Mouse (Mus musculus) thymus, adult 2 months (tissue): ENCODE measurements around the gene Mrpl50. TPM values are rescaled to one million over a fixed set of nuclear protein-coding genes. Genes with fewer than 3 reads are reported as not detected.

Experiments used
- DNase-seq: peaks from one replicate; pipeline ENCODE4 v3.0.0; 2021
- H3K27ac ChIP-seq: fragments of 200-500 bp; 2 replicates; pipeline ENCODE4 v1.5.1; 2012; ENCODE audit warnings: low read length, control low read depth; ENCODE audit not compliant: control insufficient read depth, insufficient read depth
- H3K27me3 ChIP-seq: fragments of 200-500 bp; 2 replicates; pipeline ENCODE4 v1.6.1; 2012; ENCODE audit warnings: mild to moderate bottlenecking, low read length, moderate library complexity, mixed read lengths; ENCODE audit not compliant: control insufficient read depth, insufficient read depth
- H3K36me3 ChIP-seq: fragments of 200-500 bp; 2 replicates; pipeline ENCODE4 v1.6.1; 2012; ENCODE audit warnings: mild to moderate bottlenecking, low read length, moderate library complexity; ENCODE audit not compliant: control insufficient read depth, insufficient read depth
- H3K4me1 ChIP-seq: fragments of 200-500 bp; replicated peaks from 2 replicates; pipeline ENCODE4 v1.6.1; 2012; ENCODE audit warnings: low read length; ENCODE audit not compliant: control insufficient read depth, insufficient read depth
- H3K4me3 ChIP-seq: fragments of 200-500 bp; 2 replicates; pipeline ENCODE4 v1.5.1; 2012; ENCODE audit warnings: mild to moderate bottlenecking, low read length, control low read depth, moderate library complexity; ENCODE audit not compliant: control insufficient read depth, insufficient read depth
- CTCF ChIP-seq: fragments of 200-500 bp; IDR thresholded peaks from 2 replicates; pipeline ENCODE4 v1.5.1; 2012; ENCODE audit warnings: mild to moderate bottlenecking, control low read depth, low read length, moderate library complexity, borderline replicate concordance; ENCODE audit not compliant: control insufficient read depth, poor library complexity, insufficient read depth; ENCODE audit errors: extremely low read depth
- POLR2A ChIP-seq: fragments of 200-500 bp; IDR thresholded peaks from 2 replicates; pipeline ENCODE4 v1.6.1; 2012; ENCODE audit warnings: mild to moderate bottlenecking, low read length, control low read depth, moderate library complexity; ENCODE audit not compliant: control insufficient read depth, poor library complexity, insufficient read depth; ENCODE audit errors: extremely low read depth
- WGBS: fragments of 180-500 bp; shearing (Covaris S2); methylation state at CpG from one replicate; pipeline ENCODE4 v1.1.7; 2018; 5-methylcytosine and 5-hydroxymethylcytosine counted together
- polyA plus RNA-seq: library from polyadenylated mRNA; depleted of rRNA; stranded (reverse); fragments of >200 nt; gene quantifications from 2 replicates; pipeline ENCODE4 v1.2.3, GENCODE M21; 2012; rRNA removed

Gene Mrpl50
- 3.7 and 4.2 TPM in 2 replicates for polyA plus RNA-seq

- DNase-seq: peak; percentile 92
- WGBS: under 1% methylated on average over 41 of the region's 41 CpGs
- Histone ChIP-seq H3K4me3 (peak within 1 kb of the TSS; percentile 80), H3K27me3 (no peaks in the 10 kb centered on the region), H3K27ac (peak within 1 kb of the TSS; percentile 9; the same call in 1 of the 2 replicates), H3K36me3 (no peaks in the 10 kb centered on the region), H3K4me1 (peaks cover 9% of the 10 kb centered on the region; the same call in 1 of the 2 replicates)
- TF ChIP-seq CTCF (0 out of 2 replicates have a peak, but pooled peaks have one; percentile 43), POLR2A (peak; percentile 80)
Measured at GRCm38 (mm10) chr4:49520572-49521340, at the start of gene Mrpl50, which contains the start of gene Zfp189. Mrpl50 (minus strand) TSS chr4:49521093. Zfp189 (plus strand) TSS chr4:49521176.

GRCm38 (mm10) chr4:49567613-49568012 lies 46.7 kb upstream of the Mrpl50 start:
- no peak overlapping the region for H3K4me3 ChIP-seq
- H3K27me3 ChIP-seq: no peaks in the 10 kb centered on the region
- WGBS: 22% methylated on average over 3 of the region's 3 CpGs
- DNase-seq: peak; percentile 46
- H3K4me1 ChIP-seq: no peaks in the 10 kb centered on the region
- TF ChIP-seq CTCF (no peak), POLR2A (no peak)
- no peaks in the 10 kb centered on the region for H3K36me3 ChIP-seq
- no peak overlapping the region for H3K27ac ChIP-seq

GRCm38 (mm10) chr4:49559915-49560772 lies 39.3 kb upstream of the Mrpl50 start:
- H3K27me3 ChIP-seq: no peaks in the 10 kb centered on the region
- no peaks in the 10 kb centered on the region for H3K4me1 ChIP-seq
- no peak for DNase-seq
- no peaks in the 10 kb centered on the region for H3K36me3 ChIP-seq
- H3K4me3 ChIP-seq: no peak overlapping the region
- no peak overlapping the region for H3K27ac ChIP-seq
- WGBS: 82% methylated on average over 20 of the region's 20 CpGs
- TF ChIP-seq CTCF: no peak
- no peak for TF ChIP-seq POLR2A

GRCm38 (mm10) chr4:49558181-49558580 lies 37.3 kb upstream of the Mrpl50 start:
- H3K36me3 ChIP-seq: no peaks in the 10 kb centered on the region
- DNase-seq: no peak
- no peak overlapping the region for H3K4me3 ChIP-seq
- H3K27me3 ChIP-seq: no peaks in the 10 kb centered on the region
- 56% methylated on average over 2 of the region's 2 CpGs for WGBS
- TF ChIP-seq CTCF: no peak
- TF ChIP-seq POLR2A: no peak
- no peaks in the 10 kb centered on the region for H3K4me1 ChIP-seq
- H3K27ac ChIP-seq: no peak overlapping the region

GRCm38 (mm10) chr4:49557375-49557774 lies 36.5 kb upstream of the Mrpl50 start:
- WGBS: 100% methylated on average over 7 of the region's 7 CpGs
- TF ChIP-seq POLR2A (no peak), CTCF (no peak)
- DNase-seq: no peak
- no peak overlapping the region for H3K4me3 ChIP-seq
- H3K4me1 ChIP-seq: no peaks in the 10 kb centered on the region
- no peaks in the 10 kb centered on the region for H3K36me3 ChIP-seq
- H3K27me3 ChIP-seq: no peaks in the 10 kb centered on the region
- no peak overlapping the region for H3K27ac ChIP-seq

- Histone ChIP-seq H3K4me3 (no peak overlapping the region), H3K27me3 (no peaks in the 10 kb centered on the region), H3K27ac (no peak overlapping the region), H3K4me1 (no peaks in the 10 kb centered on the region), H3K36me3 (no peaks in the 10 kb centered on the region)
- 89% methylated on average over 5 of the region's 5 CpGs for WGBS
- no peak for TF ChIP-seq POLR2A
- no peak for TF ChIP-seq CTCF
- no peak for DNase-seq
Measured at GRCm38 (mm10) chr4:49553380-49553779, 32.5 kb upstream of the Mrpl50 start.
